Mouse (Mus musculus) neutrophil, adult 83 days (primary cell): ENCODE measurements around the gene Zfp414. TPM values are rescaled to one million over a fixed set of nuclear protein-coding genes. Genes with fewer than 3 reads are reported as not detected.

Experiments used
- total RNA-seq, 2 experiments: library from RNA; stranded (reverse); gene quantifications; one replicate each; pipeline ENCODE4 v1.2.4; 2023

Zfp414 gene
- total RNA-seq, result 10 to 100 TPM; 57.2 to 61.6 TPM

GRCm38 (mm10) chr17:33628621-33629486 lies at the start of gene Zfp414:
Zfp414 (plus strand) TSS chr17:33629090.

GRCm38 (mm10) chr17:33637516-33638276 lies 8.8 kb downstream of the Zfp414 start, which contains the start of gene Pram1:
Pram1 (plus strand) TSS chr17:33638056.

Other genes starting within 250 kb of the Zfp414 start
- gene Zfp101, start 234.4 kb upstream of the Zfp414 start, total RNA-seq, result 1 to 10 TPM; 6.0 to 8.0 TPM
- not detected for gene Actl9, start 196.2 kb upstream of the Zfp414 start, total RNA-seq
- 10 to 100 TPM; 41.3 to 45.8 TPM for gene Adamts10, start 104.9 kb upstream of the Zfp414 start, total RNA-seq
- gene Myo1f, start 73.4 kb upstream of the Zfp414 start, total RNA-seq, result 100 to 1,000 TPM; 487 to 492 TPM
- gene Pram1, start 9.0 kb downstream of the Zfp414 start, total RNA-seq, result 100 to 1,000 TPM; 300 to 315 TPM
- gene Hnrnpm, start 57.8 kb downstream of the Zfp414 start, total RNA-seq, result 100 to 1,000 TPM; 176 to 180 TPM
- 10 to 100 TPM; 53.2 to 58.4 TPM for gene March2, start 89.6 kb downstream of the Zfp414 start, total RNA-seq
- gene Rab11b, start 131.4 kb downstream of the Zfp414 start, total RNA-seq, result 100 to 1,000 TPM; 157 to 164 TPM
- 1 to 10 TPM; 1.9 to 2.0 TPM for gene Angptl4, start 152.7 kb downstream of the Zfp414 start, total RNA-seq
- gene Kank3, start 181.4 kb downstream of the Zfp414 start, total RNA-seq, result 1 to 10 TPM; 4.7 to 6.3 TPM
- 1,000 to 10,000 TPM; 1,192 to 1,292 TPM for gene Rps28, start 195.5 kb downstream of the Zfp414 start, total RNA-seq
- 100 to 1,000 TPM; 111 TPM for gene Ndufa7, start 195.5 kb downstream of the Zfp414 start, total RNA-seq
- gene Cd320, start 214.0 kb downstream of the Zfp414 start, total RNA-seq, result 1 to 10 TPM; 1.4 to 1.6 TPM
- not detected for gene Gm7029, start 244.7 kb downstream of the Zfp414 start, total RNA-seq